Comparison of ENCODE assay signal across 8 mouse cellular contexts in genomic region chr5:24604080-24604655, GRCm38 (mm10). TPM values are rescaled to one million over a fixed set of nuclear protein-coding genes. Genes with fewer than 3 reads are reported as not detected.
DNase-seq lines count a peak whose midpoint lies in the region; ATAC-seq and TF ChIP-seq lines count a peak whose summit lies in the region.

No protein-coding gene starts in this region.

- ATAC-seq in cerebellum, adult (ENCODE audit: insufficient number of reproducible peaks, low FRiP score, low TSS enrichment), result no peak
- 0 out of 2 replicates have a peak, but pooled peaks have one; percentile 12 for ATAC-seq in liver, embryonic 12.5 days

- peak overlapping the region; percentile 76 for H3K4me3 ChIP-seq in cerebellum, adult 2 months (replicated peaks; ENCODE audit: insufficient read depth, low read depth, low read length)
- H3K4me3 ChIP-seq in testis, adult 2 months (ENCODE audit: control insufficient read depth, low read depth, low read length), result peak overlapping the region; percentile 75
- H3K4me3 ChIP-seq in liver, embryonic 12.5 days, result peak overlapping the region; percentile 47

- peak overlapping the region; percentile 53 for H3K4me2 ChIP-seq in liver, embryonic 12.5 days

- H3K9me3 ChIP-seq in liver, embryonic 12.5 days (replicated peaks), result no peaks in the 10 kb centered on the region

- no peak for TF ChIP-seq CTCF in cerebellum, adult 2 months (IDR thresholded peaks at IDR 0.05; ENCODE audit: borderline replicate concordance, insufficient read depth, low read depth, low read length)
- TF ChIP-seq CTCF in testis, adult 2 months (IDR thresholded peaks at IDR 0.05; ENCODE audit: control insufficient read depth, insufficient read depth, insufficient replicate concordance, low read depth, low read length), result no peak

- peak overlapping the region; percentile 48 for H3K9ac ChIP-seq in liver, embryonic 12.5 days

- peak overlapping the region; percentile 65 for H3K27ac ChIP-seq in cerebellum, adult 2 months (ENCODE audit: insufficient read depth, low read length)
- peak overlapping the region; percentile 81 for H3K27ac ChIP-seq in testis, adult 2 months (ENCODE audit: control insufficient read depth, insufficient read depth, low read depth, low read length)
- H3K27ac ChIP-seq in liver, embryonic 12.5 days, result peak overlapping the region; percentile 69; the same call in 1 of the 2 replicates

- 30% methylated on average over 12 of the region's 12 CpGs for WGBS in cerebellum, adult 2 months
- WGBS in liver, embryonic 12.5 days (ENCODE audit: insufficient replicate concordance), result 21% methylated on average over 12 of the region's 12 CpGs

- H3K27me3 ChIP-seq in cerebellum, adult 2 months (ENCODE audit: control insufficient read depth, insufficient read depth, low read length), result no peaks in the 10 kb centered on the region
- no peaks in the 10 kb centered on the region for H3K27me3 ChIP-seq in testis, adult 2 months (ENCODE audit: control insufficient read depth, insufficient read depth, low read length)
- peaks cover 100% of the 10 kb centered on the region for H3K27me3 ChIP-seq in liver, embryonic 12.5 days (replicated peaks)

- no peaks in the 10 kb centered on the region for H3K36me3 ChIP-seq in testis, adult 2 months (ENCODE audit: control insufficient read depth, insufficient read depth, low read length)
- H3K36me3 ChIP-seq in liver, embryonic 12.5 days, result no peaks in the 10 kb centered on the region

- no peak for TF ChIP-seq POLR2A in cerebellum, adult 2 months (IDR thresholded peaks at IDR 0.05; ENCODE audit: borderline replicate concordance, insufficient read depth, low read length)
- TF ChIP-seq POLR2A in testis, adult 2 months (IDR thresholded peaks at IDR 0.05; ENCODE audit: control insufficient read depth, low read depth, low read length), result no peak

- H3K4me1 ChIP-seq in cerebellum, adult 2 months (ENCODE audit: control insufficient read depth, insufficient read depth, low read length), result peaks cover 23% of the 10 kb centered on the region
- peaks cover 24% of the 10 kb centered on the region for H3K4me1 ChIP-seq in testis, adult 2 months (ENCODE audit: control insufficient read depth, insufficient read depth, low read length)
- peaks cover 22% of the 10 kb centered on the region for H3K4me1 ChIP-seq in liver, embryonic 12.5 days

- DNase-seq in cerebellum, adult 2 months, result no peak
- no peak for DNase-seq in testis, postnatal 10 days (ENCODE audit: low spot score)
- DNase-seq in embryo, embryonic 11 days, result no peak
- no peak for DNase-seq in embryo, embryonic 9.5 days (ENCODE audit: extremely low spot score)
- DNase-seq in left cerebral cortex, adult 9 months (ENCODE audit: low spot score in 2 of 2), result no peak

RNA-seq across cellular contexts. Expression of gene Chpf2, which starts 17.6 kb away (rescaled TPM):
- polyA plus RNA-seq in cerebellum, adult 2 months (2012; rRNA removed), result 46.3 and 48.9 TPM in 2 replicates
- polyA plus RNA-seq in testis, adult 2 months (2012; rRNA removed), result 9.1 and 12.4 TPM in 2 replicates
- 16.6 and 17.6 TPM in 2 replicates for polyA plus RNA-seq in liver, embryonic 12.5 days (2016; fragmentation: Nextera tagmentation; extraction: Ambion mirVana)

RNA-seq across cellular contexts. Expression of gene Smarcd3, which starts 20.0 kb away (rescaled TPM):
- polyA plus RNA-seq in cerebellum, adult 2 months (2012; rRNA removed), result 89.9 and 102 TPM in 2 replicates
- 5.0 and 16.5 TPM in 2 replicates for polyA plus RNA-seq in testis, adult 2 months (2012; rRNA removed)
- polyA plus RNA-seq in liver, embryonic 12.5 days (2016; fragmentation: Nextera tagmentation; extraction: Ambion mirVana), result 5.8 and 8.3 TPM in 2 replicates

RNA-seq across cellular contexts. Expression of gene Abcf2, which starts 26.9 kb away (rescaled TPM):
- 101 TPM in 2 replicates for polyA plus RNA-seq in cerebellum, adult 2 months (2012; rRNA removed)
- 184 and 194 TPM in 2 replicates for polyA plus RNA-seq in testis, adult 2 months (2012; rRNA removed)
- polyA plus RNA-seq in liver, embryonic 12.5 days (2016; fragmentation: Nextera tagmentation; extraction: Ambion mirVana), result 93.7 and 95.9 TPM in 2 replicates

RNA-seq across cellular contexts. Expression of gene 4931409K22Rik, which starts 47.6 kb away (rescaled TPM):
- polyA plus RNA-seq in cerebellum, adult 2 months (2012; rRNA removed), result not detected in 2 replicates
- 108 and 117 TPM in 2 replicates for polyA plus RNA-seq in testis, adult 2 months (2012; rRNA removed)
- polyA plus RNA-seq in liver, embryonic 12.5 days (2016; fragmentation: Nextera tagmentation; extraction: Ambion mirVana), result 0.05 TPM in 1 of 2 replicates, not detected in the other
